Mouse (Mus musculus): ENCODE measurements around the gene Habp2. TPM values are rescaled to one million over a fixed set of nuclear protein-coding genes. Genes with fewer than 3 reads are reported as not detected.

Habp2 gene
- not detected for polyA plus RNA-seq (2017; shearing (Covaris generic))

GRCm38 (mm10) chr19:56286866-56287265 lies at the start of gene Habp2:
Gene Habp2 (plus strand): TSS chr19:56287137.

Other genes with a start within 250 kb of the Habp2 start
- gene Nrap, start 102.9 kb downstream of the Habp2 start, polyA plus RNA-seq (2017; shearing (Covaris generic)): 0.07 TPM
- 47.4 TPM for gene Casp7, start 110.0 kb downstream of the Habp2 start, polyA plus RNA-seq (2017; shearing (Covaris generic))
- gene Plekhs1, start 174.5 kb downstream of the Habp2 start, polyA plus RNA-seq (2017; shearing (Covaris generic)): not detected